Mouse (Mus musculus): ENCODE results near the gene Gnai2. TPM values are rescaled to one million over a fixed set of nuclear protein-coding genes. Genes with fewer than 3 reads are reported as not detected.
A peak's percentile ranks its signal among the peaks of the same experiment; 100 is the strongest.

The Gnai2 gene
- polyA plus RNA-seq, 1 experiment from 2014 or later, result 367 TPM

GRCm38 (mm10) chr9:107596619-107597569 is 38.3 kb downstream of the Gnai2 start:
- peak; percentile 86 for ATAC-seq (replicated peaks; ENCODE audit: insufficient number of reproducible peaks, insufficient read depth, low FRiP score, low read depth)
- H3K4me3 ChIP-seq, result peak overlapping the region; percentile 43
- peak overlapping the region; percentile 45 for H3K9ac ChIP-seq
- peaks cover 15% of the 10 kb centered on the region for H3K36me3 ChIP-seq
- peak overlapping the region; percentile 94 for H3K27ac ChIP-seq
- no peaks in the 10 kb centered on the region for H3K9me3 ChIP-seq (replicated peaks)
- 51% methylated on average over 11 of the region's 11 CpGs for WGBS
- peaks cover 15% of the 10 kb centered on the region for H3K27me3 ChIP-seq
- peaks cover 54% of the 10 kb centered on the region for H3K4me1 ChIP-seq (replicated peaks)
- peak overlapping the region; percentile 61 for H3K4me2 ChIP-seq

GRCm38 (mm10) chr9:107594281-107595062 is 40.7 kb downstream of the Gnai2 start:
- no peak overlapping the region for H3K9ac ChIP-seq

GRCm38 (mm10) chr9:107593101-107593976 is 41.8 kb downstream of the Gnai2 start:
- H3K4me2 ChIP-seq, result peak overlapping the region; percentile 10; the same call in 1 of the 2 replicates
- ATAC-seq (replicated peaks; ENCODE audit: insufficient number of reproducible peaks, insufficient read depth, low FRiP score, low read depth), result no peak
- 77% methylated on average over 11 of the region's 11 CpGs for WGBS
- H3K9ac ChIP-seq, result peak overlapping the region; percentile 20
- peak overlapping the region; percentile 73 for H3K27ac ChIP-seq
- H3K4me3 ChIP-seq, result no peak overlapping the region
- H3K9me3 ChIP-seq (replicated peaks), result no peaks in the 10 kb centered on the region
- peaks cover 82% of the 10 kb centered on the region for H3K4me1 ChIP-seq (replicated peaks)
- no peaks in the 10 kb centered on the region for H3K27me3 ChIP-seq
- H3K36me3 ChIP-seq, result peaks cover 29% of the 10 kb centered on the region

More at GRCm38 (mm10) chr9:107594281-107595062, 40.7 kb downstream of the Gnai2 start:
- 78% methylated on average over 8 of the region's 8 CpGs for WGBS
- no peak overlapping the region for H3K4me3 ChIP-seq
- H3K36me3 ChIP-seq, result peaks cover 29% of the 10 kb centered on the region
- H3K27ac ChIP-seq, result peak overlapping the region; percentile 73
- H3K27me3 ChIP-seq, result peaks cover 7% of the 10 kb centered on the region; the same call in 1 of the 2 replicates
- peaks cover 71% of the 10 kb centered on the region for H3K4me1 ChIP-seq (replicated peaks)
- ATAC-seq (replicated peaks; ENCODE audit: insufficient number of reproducible peaks, insufficient read depth, low FRiP score, low read depth), result no peak
- no peak overlapping the region for H3K4me2 ChIP-seq
- no peaks in the 10 kb centered on the region for H3K9me3 ChIP-seq (replicated peaks)

GRCm38 (mm10) chr9:107590773-107591060 is 44.5 kb downstream of the Gnai2 start:
- H3K36me3 ChIP-seq, result peaks cover 29% of the 10 kb centered on the region
- H3K9ac ChIP-seq, result no peak overlapping the region; the same call in 1 of the 2 replicates
- H3K4me3 ChIP-seq, result no peak overlapping the region
- no peaks in the 10 kb centered on the region for H3K9me3 ChIP-seq (replicated peaks)
- H3K4me1 ChIP-seq (replicated peaks), result peaks cover 67% of the 10 kb centered on the region
- no peaks in the 10 kb centered on the region for H3K27me3 ChIP-seq
- ATAC-seq (replicated peaks; ENCODE audit: insufficient number of reproducible peaks, insufficient read depth, low FRiP score, low read depth), result no peak
- no peak overlapping the region for H3K4me2 ChIP-seq
- peak overlapping the region; percentile 76; the same call in 1 of the 2 replicates for H3K27ac ChIP-seq
- 98% methylated on average over 6 of the region's 6 CpGs for WGBS

GRCm38 (mm10) chr9:107590058-107590772 is 45.0 kb downstream of the Gnai2 start:
- WGBS, result 61% methylated on average over 25 of the region's 25 CpGs
- Histone ChIP-seq H3K27ac (peak overlapping the region; percentile 76), H3K4me1 (replicated peaks) (peaks cover 64% of the 10 kb centered on the region), H3K9ac (no peak overlapping the region; the same call in 1 of the 2 replicates), H3K36me3 (peaks cover 29% of the 10 kb centered on the region), H3K4me2 (peak overlapping the region; percentile 19; the same call in 1 of the 2 replicates), H3K27me3 (no peaks in the 10 kb centered on the region), H3K9me3 (replicated peaks) (no peaks in the 10 kb centered on the region), H3K4me3 (no peak overlapping the region)
- no peak for ATAC-seq (replicated peaks; ENCODE audit: insufficient number of reproducible peaks, insufficient read depth, low FRiP score, low read depth)

- no peaks in the 10 kb centered on the region for H3K9me3 ChIP-seq (replicated peaks)
- no peaks in the 10 kb centered on the region for H3K27me3 ChIP-seq
- peaks cover 47% of the 10 kb centered on the region for H3K4me1 ChIP-seq (replicated peaks)
- H3K9ac ChIP-seq, result peak overlapping the region; percentile 62
- peaks cover 31% of the 10 kb centered on the region for H3K36me3 ChIP-seq
- no peak; the same call in none of the 2 replicates for ATAC-seq (replicated peaks; ENCODE audit: insufficient number of reproducible peaks, insufficient read depth, low FRiP score, low read depth)
- H3K4me2 ChIP-seq, result peak overlapping the region; percentile 79
- H3K27ac ChIP-seq, result peak overlapping the region; percentile 56
- peak overlapping the region; percentile 64 for H3K4me3 ChIP-seq
- WGBS, result 1% methylated on average over 33 of the region's 33 CpGs
Observed at GRCm38 (mm10) chr9:107587833-107588639, 47.1 kb downstream of the Gnai2 start.

- peak; percentile 96 for ATAC-seq (replicated peaks; ENCODE audit: insufficient number of reproducible peaks, insufficient read depth, low FRiP score, low read depth)
- no peaks in the 10 kb centered on the region for H3K9me3 ChIP-seq (replicated peaks)
- peak within 1 kb of the TSS; percentile 56 for H3K27ac ChIP-seq
- H3K4me1 ChIP-seq (replicated peaks), result peaks cover 44% of the 10 kb centered on the region
- no peaks in the 10 kb centered on the region for H3K27me3 ChIP-seq
- WGBS, result 11% methylated on average over 46 of the region's 46 CpGs
- peak within 1 kb of the TSS; percentile 64 for H3K4me3 ChIP-seq
- H3K36me3 ChIP-seq, result peaks cover 27% of the 10 kb centered on the region
- H3K4me2 ChIP-seq, result peak within 1 kb of the TSS; percentile 79
- peak within 1 kb of the TSS; percentile 62 for H3K9ac ChIP-seq
Observed at GRCm38 (mm10) chr9:107586974-107587832, 48.0 kb downstream of the Gnai2 start, which contains the start of gene Ifrd2. Gene Ifrd2 (plus strand): TSS chr9:107587642.

- Histone ChIP-seq H3K4me1 (replicated peaks) (peaks cover 51% of the 10 kb centered on the region), H3K9me3 (replicated peaks) (no peaks in the 10 kb centered on the region), H3K9ac (no peak overlapping the region), H3K4me3 (no peak overlapping the region), H3K27ac (no peak overlapping the region), H3K4me2 (peak overlapping the region; percentile 79; the same call in 1 of the 2 replicates), H3K27me3 (no peaks in the 10 kb centered on the region), H3K36me3 (peaks cover 20% of the 10 kb centered on the region)
- WGBS, result 90% methylated on average over 5 of the region's 5 CpGs
- ATAC-seq (replicated peaks; ENCODE audit: insufficient number of reproducible peaks, insufficient read depth, low FRiP score, low read depth), result no peak
Observed at GRCm38 (mm10) chr9:107586504-107586903, 48.7 kb downstream of the Gnai2 start.

GRCm38 (mm10) chr9:107583174-107583573 is 52.0 kb downstream of the Gnai2 start:
- Histone ChIP-seq H3K9ac (no peak overlapping the region), H3K9me3 (replicated peaks) (no peaks in the 10 kb centered on the region), H3K27ac (no peak overlapping the region), H3K27me3 (no peaks in the 10 kb centered on the region), H3K4me1 (replicated peaks) (peaks cover 37% of the 10 kb centered on the region), H3K36me3 (peaks cover 10% of the 10 kb centered on the region), H3K4me3 (no peak overlapping the region), H3K4me2 (no peak overlapping the region)
- no peak for ATAC-seq (replicated peaks; ENCODE audit: insufficient number of reproducible peaks, insufficient read depth, low FRiP score, low read depth)
- 90% methylated on average over 14 of the region's 14 CpGs for WGBS
